Mouse (Mus musculus): ENCODE data around the gene Tspear. TPM values are rescaled to one million over a fixed set of nuclear protein-coding genes. Genes with fewer than 3 reads are reported as not detected.
A peak's percentile ranks its signal among the peaks of the same experiment; 100 is the strongest.
"Not testable (repeated sequence)": the region's sequence is repeated elsewhere in the genome, so short reads cannot be mapped to it uniquely, and the experiment has no call there.

Tspear gene
- polyA plus RNA-seq, 1 experiment from 2014 or later, result 0.12 TPM

- not testable (repeated sequence) for H3K4me3 ChIP-seq (ENCODE audit: low read depth, low read length); H3K36me3 ChIP-seq (ENCODE audit: insufficient read depth, low read length); H3K9me3 ChIP-seq (ENCODE audit: low read length); H3K9ac ChIP-seq (replicated peaks; ENCODE audit: low read depth); H3K27ac ChIP-seq (ENCODE audit: low read length); H3K27me3 ChIP-seq (replicated peaks; ENCODE audit: insufficient read depth, low read length); DNase-seq (ENCODE audit: low spot score); H3K4me1 ChIP-seq (ENCODE audit: insufficient read depth, low read depth, low read length); H3K4me2 ChIP-seq (replicated peaks; ENCODE audit: low read depth, low read length); ATAC-seq
- WGBS, result 64% methylated on average over 3 of the region's 3 CpGs
- TF ChIP-seq CTCF (IDR thresholded peaks at IDR 0.05), result peak; percentile 27
Measured at GRCm38 (mm10) chr10:77752312-77752711, 65.9 kb downstream of the Tspear start.

- no peaks in the 10 kb centered on the region for H3K9me3 ChIP-seq (ENCODE audit: low read length)
- ATAC-seq, result no peak
- H3K4me2 ChIP-seq (replicated peaks; ENCODE audit: low read depth, low read length), result no peak overlapping the region
- H3K4me3 ChIP-seq (ENCODE audit: low read depth, low read length), result no peak overlapping the region
- TF ChIP-seq EP300 (IDR thresholded peaks at IDR 0.05) (no peak), CTCF (IDR thresholded peaks at IDR 0.05) (peak; percentile 28; the same call in 1 of the 2 replicates)
- no peak overlapping the region for H3K9ac ChIP-seq (replicated peaks; ENCODE audit: low read depth)
- no peak for DNase-seq (ENCODE audit: low spot score)
- no peak overlapping the region for H3K27ac ChIP-seq (ENCODE audit: low read length)
- H3K4me1 ChIP-seq (ENCODE audit: insufficient read depth, low read depth, low read length), result no peaks in the 10 kb centered on the region
- no peaks in the 10 kb centered on the region for H3K36me3 ChIP-seq (ENCODE audit: insufficient read depth, low read length)
- no peaks in the 10 kb centered on the region for H3K27me3 ChIP-seq (replicated peaks; ENCODE audit: insufficient read depth, low read length)
Measured at GRCm38 (mm10) chr10:77753448-77753847, 67.1 kb downstream of the Tspear start.

GRCm38 (mm10) chr10:77759582-77759981, 73.2 kb downstream of the Tspear start, which contains the start of gene Gm3233:
TSS of gene Gm3233 (minus strand) at chr10:77759682.
- H3K4me3 ChIP-seq (ENCODE audit: low read depth, low read length); ATAC-seq; H3K27me3 ChIP-seq (replicated peaks; ENCODE audit: insufficient read depth, low read length); DNase-seq (ENCODE audit: low spot score); H3K4me2 ChIP-seq (replicated peaks; ENCODE audit: low read depth, low read length); H3K9ac ChIP-seq (replicated peaks; ENCODE audit: low read depth); H3K27ac ChIP-seq (ENCODE audit: low read length); H3K9me3 ChIP-seq (ENCODE audit: low read length); H3K36me3 ChIP-seq (ENCODE audit: insufficient read depth, low read length); H3K4me1 ChIP-seq (ENCODE audit: insufficient read depth, low read depth, low read length): not testable (repeated sequence)
- WGBS, result no CpG with 5 or more reads among the region's 1 CpGs

- Histone ChIP-seq H3K9me3 (ENCODE audit: low read length) (no peaks in the 10 kb centered on the region), H3K4me2 (replicated peaks; ENCODE audit: low read depth, low read length) (no peak overlapping the region), H3K27ac (ENCODE audit: low read length) (no peak overlapping the region), H3K4me1 (ENCODE audit: insufficient read depth, low read depth, low read length) (no peaks in the 10 kb centered on the region), H3K27me3 (replicated peaks; ENCODE audit: insufficient read depth, low read length) (no peaks in the 10 kb centered on the region), H3K36me3 (ENCODE audit: insufficient read depth, low read length) (no peaks in the 10 kb centered on the region), H3K4me3 (ENCODE audit: low read depth, low read length) (no peak overlapping the region), H3K9ac (replicated peaks; ENCODE audit: low read depth) (no peak overlapping the region)
- ATAC-seq (no peak), DNase-seq (ENCODE audit: low spot score) (no peak)
- 82% methylated on average over 1 of the region's 1 CpGs for WGBS
- no peak for TF ChIP-seq EP300 (IDR thresholded peaks at IDR 0.05)
- no peak for TF ChIP-seq CTCF (IDR thresholded peaks at IDR 0.05)
Measured at GRCm38 (mm10) chr10:77769727-77770126, 83.4 kb downstream of the Tspear start.

- H3K9ac ChIP-seq (replicated peaks; ENCODE audit: low read depth); DNase-seq (ENCODE audit: low spot score); H3K4me2 ChIP-seq (replicated peaks; ENCODE audit: low read depth, low read length); H3K27me3 ChIP-seq (replicated peaks; ENCODE audit: insufficient read depth, low read length); ATAC-seq; H3K36me3 ChIP-seq (ENCODE audit: insufficient read depth, low read length); H3K27ac ChIP-seq (ENCODE audit: low read length); H3K4me3 ChIP-seq (ENCODE audit: low read depth, low read length); H3K4me1 ChIP-seq (ENCODE audit: insufficient read depth, low read depth, low read length); H3K9me3 ChIP-seq (ENCODE audit: low read length): not testable (repeated sequence)
- WGBS, result 60% methylated on average over 1 of the region's 1 CpGs
Measured at GRCm38 (mm10) chr10:77771225-77771624, 84.9 kb downstream of the Tspear start, which contains the start of gene Gm3238. TSS of gene Gm3238 (minus strand) at chr10:77771325.

- H3K4me3 ChIP-seq (ENCODE audit: low read depth, low read length); H3K9me3 ChIP-seq (ENCODE audit: low read length); H3K9ac ChIP-seq (replicated peaks; ENCODE audit: low read depth); H3K4me1 ChIP-seq (ENCODE audit: insufficient read depth, low read depth, low read length); H3K36me3 ChIP-seq (ENCODE audit: insufficient read depth, low read length); DNase-seq (ENCODE audit: low spot score); H3K4me2 ChIP-seq (replicated peaks; ENCODE audit: low read depth, low read length); H3K27me3 ChIP-seq (replicated peaks; ENCODE audit: insufficient read depth, low read length); H3K27ac ChIP-seq (ENCODE audit: low read length); ATAC-seq: not testable (repeated sequence)
- WGBS, result 89% methylated on average over 1 of the region's 3 CpGs
Measured at GRCm38 (mm10) chr10:77772142-77772541, 85.8 kb downstream of the Tspear start.

GRCm38 (mm10) chr10:77776844-77777243, 90.5 kb downstream of the Tspear start, which contains the start of gene Gm7138:
TSS of gene Gm7138 (minus strand) at chr10:77776944.
- not testable (repeated sequence) for H3K9ac ChIP-seq (replicated peaks; ENCODE audit: low read depth); H3K27me3 ChIP-seq (replicated peaks; ENCODE audit: insufficient read depth, low read length); H3K4me2 ChIP-seq (replicated peaks; ENCODE audit: low read depth, low read length); H3K27ac ChIP-seq (ENCODE audit: low read length); H3K4me1 ChIP-seq (ENCODE audit: insufficient read depth, low read depth, low read length); ATAC-seq; H3K4me3 ChIP-seq (ENCODE audit: low read depth, low read length); H3K9me3 ChIP-seq (ENCODE audit: low read length); DNase-seq (ENCODE audit: low spot score); H3K36me3 ChIP-seq (ENCODE audit: insufficient read depth, low read length)
- 50% methylated on average over 1 of the region's 1 CpGs for WGBS

GRCm38 (mm10) chr10:77782442-77782841, 96.1 kb downstream of the Tspear start, which contains the start of gene Gm3250:
TSS of gene Gm3250 (minus strand) at chr10:77782542.
- not testable (repeated sequence) for H3K4me1 ChIP-seq (ENCODE audit: insufficient read depth, low read depth, low read length); H3K9me3 ChIP-seq (ENCODE audit: low read length); DNase-seq (ENCODE audit: low spot score); H3K27me3 ChIP-seq (replicated peaks; ENCODE audit: insufficient read depth, low read length); H3K4me2 ChIP-seq (replicated peaks; ENCODE audit: low read depth, low read length); H3K36me3 ChIP-seq (ENCODE audit: insufficient read depth, low read length); ATAC-seq; H3K9ac ChIP-seq (replicated peaks; ENCODE audit: low read depth); H3K27ac ChIP-seq (ENCODE audit: low read length); H3K4me3 ChIP-seq (ENCODE audit: low read depth, low read length)
- WGBS, result 40% methylated on average over 1 of the region's 1 CpGs

- 69% methylated on average over 1 of the region's 3 CpGs for WGBS
- not testable (repeated sequence) for H3K4me3 ChIP-seq (ENCODE audit: low read depth, low read length); H3K4me2 ChIP-seq (replicated peaks; ENCODE audit: low read depth, low read length); H3K4me1 ChIP-seq (ENCODE audit: insufficient read depth, low read depth, low read length); H3K9ac ChIP-seq (replicated peaks; ENCODE audit: low read depth); DNase-seq (ENCODE audit: low spot score); H3K27ac ChIP-seq (ENCODE audit: low read length); H3K27me3 ChIP-seq (replicated peaks; ENCODE audit: insufficient read depth, low read length); H3K36me3 ChIP-seq (ENCODE audit: insufficient read depth, low read length); ATAC-seq; H3K9me3 ChIP-seq (ENCODE audit: low read length)
Measured at GRCm38 (mm10) chr10:77783396-77783795, 97.0 kb downstream of the Tspear start.

- not testable (repeated sequence) for H3K9me3 ChIP-seq (ENCODE audit: low read length); H3K4me2 ChIP-seq (replicated peaks; ENCODE audit: low read depth, low read length); H3K4me3 ChIP-seq (ENCODE audit: low read depth, low read length); H3K36me3 ChIP-seq (ENCODE audit: insufficient read depth, low read length); H3K4me1 ChIP-seq (ENCODE audit: insufficient read depth, low read depth, low read length); ATAC-seq; DNase-seq (ENCODE audit: low spot score); H3K9ac ChIP-seq (replicated peaks; ENCODE audit: low read depth); H3K27me3 ChIP-seq (replicated peaks; ENCODE audit: insufficient read depth, low read length); H3K27ac ChIP-seq (ENCODE audit: low read length)
- 80% methylated on average over 1 of the region's 1 CpGs for WGBS
Measured at GRCm38 (mm10) chr10:77787876-77788275, 101.5 kb downstream of the Tspear start, which contains the start of gene Gm7137. TSS of gene Gm7137 (minus strand) at chr10:77788200.
